Mouse (Mus musculus) embryonic fibroblast, embryonic 13.5 days (primary cell): Measurements from ENCODE around the gene Fam189a1.

ENCODE experiments used
- CTCF ChIP-seq: IDR thresholded peaks from 2 replicates; pipeline ENCODE4 v1.5.1; 2011; ENCODE audit warnings: mild to moderate bottlenecking, control low read depth, low read length, moderate library complexity, borderline replicate concordance; ENCODE audit not compliant: insufficient read depth
- POLR2A ChIP-seq: IDR thresholded peaks from 2 replicates; pipeline ENCODE4 v1.6.1; 2011; ENCODE audit warnings: low read depth, mild to moderate bottlenecking, control low read depth, low read length, moderate library complexity

DNA sequence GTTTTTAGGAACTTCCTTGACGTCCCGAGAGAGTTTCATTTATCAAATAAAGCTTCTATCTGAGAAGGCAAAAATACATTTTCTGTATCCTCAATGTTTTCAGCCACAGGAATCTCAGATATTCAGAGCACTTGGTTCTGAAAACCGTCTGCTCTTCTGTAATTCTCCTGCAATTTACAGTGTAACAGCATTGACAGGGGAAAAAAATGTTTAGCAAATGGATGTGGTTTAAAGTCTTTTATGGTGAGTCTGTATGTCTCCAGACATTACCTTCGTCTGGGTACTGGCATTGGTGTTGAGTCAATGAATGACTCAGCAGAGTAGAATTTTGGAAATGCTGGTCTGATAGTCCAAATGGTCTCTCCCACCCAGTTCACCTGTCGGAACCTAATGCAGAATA is 249.4 kb downstream of the Fam189a1 start:
- no peak for TF ChIP-seq CTCF
- TF ChIP-seq POLR2A = no peak
